Mouse (Mus musculus) lung, postnatal 0 days (tissue): ENCODE measurements around the gene Tmco1.

ENCODE experiments used
- CTCF ChIP-seq: IDR thresholded peaks from 2 replicates; pipeline ENCODE4 v1.5.1; 2016; ENCODE audit warnings: antibody characterized with exemption, mild to moderate bottlenecking
- EP300 ChIP-seq: IDR thresholded peaks from 2 replicates; pipeline ENCODE4 v1.6.1; 2016; ENCODE audit warnings: antibody characterized with exemption, mild to moderate bottlenecking, control low read depth

- TF ChIP-seq CTCF (peak; percentile 59), EP300 (no peak)
Measured at GRCm38 (mm10) chr1:167306451-167307240, 1.5 kb upstream of the Tmco1 start.
